Mouse (Mus musculus) embryonic stem cell, embryonic (primary cell): ENCODE measurements at regions not wholly inside any gene's neighbourhood (a gene's known extent, or its start where the extent isn't known, plus 50 kb on each side); places are given as distances from the start of the nearest gene placed in this dataset.
"Not testable (repeated sequence)": the region's sequence is repeated elsewhere in the genome, so short reads cannot be mapped to it uniquely, and the experiment has no call there.

Experiments
- CTCF ChIA-PET, 4 experiments: fragments of 300-600 bp in 2 of 4; fragments of 350-600 bp in 2 of 4; sonication (Branson Sonifier 250); formaldehyde crosslinking; loops; one replicate each; lab custom pipeline; 2022; ENCODE audit warnings: inconsistent platforms in 2 of 4; lab: Charles Lee
- POLR2A ChIA-PET, 4 experiments: fragments of 300-600 bp in 2 of 4; fragments of 350-600 bp in 2 of 4; sonication (Branson Sonifier 250); formaldehyde crosslinking; loops; one replicate each; lab custom pipeline; 2022; ENCODE audit warnings: antibody characterized with exemption in 4 of 4, inconsistent platforms in 1 of 4; lab: Charles Lee

GRCm38 (mm10) chr11:24322412-24322811 is 244.6 kb downstream of the Bcl11a start:
- CTCF ChIA-PET, POLR2A ChIA-PET: not testable (repeated sequence)

- CTCF ChIA-PET, result no interaction called here
- POLR2A ChIA-PET, result interaction anchor here in 1 of 4 experiments (1.0 kb wide), 1 partner anchor 9 kb away, joined by 3 read pairs; no protein-coding TSS in a partner anchor
These were observed 250.6 kb downstream of the Bcl11a start for GRCm38 (mm10) chr11:24328481-24328880.

- ChIA-PET CTCF (no interaction called here), POLR2A (no interaction called here)
These were observed 252.7 kb downstream of the Bcl11a start for GRCm38 (mm10) chr11:24330366-24331124.

- ChIA-PET POLR2A (no interaction called here), CTCF (interaction anchor here in 2 of 4 experiments (0.6 to 1.5 kb wide), 3 partner anchors 218 to 283 kb away, joined by 3 to 4 read pairs (median 3); no protein-coding TSS in a partner anchor)
These were observed 254.4 kb downstream of the Bcl11a start for GRCm38 (mm10) chr11:24332241-24332640.

- CTCF ChIA-PET, result interaction anchor here in 2 of 4 experiments (0.7 to 1.5 kb wide), 2 partner anchors 253 to 284 kb away, joined by 3 to 4 read pairs; no protein-coding TSS in a partner anchor
- POLR2A ChIA-PET, result no interaction called here
These were observed 255.3 kb downstream of the Bcl11a start for GRCm38 (mm10) chr11:24333111-24333510.

- ChIA-PET POLR2A (interaction anchor here in 1 of 4 experiments (0.6 to 0.9 kb wide), 2 partner anchors 35 to 284 kb away, joined by 3 read pairs; no protein-coding TSS in a partner anchor), CTCF (no interaction called here)
These were observed 257.4 kb downstream of the Bcl11a start for GRCm38 (mm10) chr11:24335256-24335655.

GRCm38 (mm10) chr11:24338111-24338510 is 260.3 kb downstream of the Bcl11a start:
- CTCF ChIA-PET, result no interaction called here
- POLR2A ChIA-PET, result interaction anchor here in 1 of 4 experiments (0.6 kb wide), 1 partner anchor 20 kb away, joined by 3 read pairs; no protein-coding TSS in a partner anchor

GRCm38 (mm10) chr11:24339061-24339460 is 261.2 kb downstream of the Bcl11a start:
- ChIA-PET POLR2A (no interaction called here), CTCF (no interaction called here)

- POLR2A ChIA-PET, result no interaction called here
- CTCF ChIA-PET, result no interaction called here
These were observed 262.8 kb downstream of the Bcl11a start for GRCm38 (mm10) chr11:24340677-24341076.

- ChIA-PET POLR2A (interaction anchor here in 2 of 4 experiments (0.6 to 0.7 kb wide), 3 partner anchors 168 to 385 kb away, joined by 3 to 5 read pairs (median 3); no protein-coding TSS in a partner anchor), CTCF (no interaction called here)
These were observed 263.8 kb downstream of the Bcl11a start for GRCm38 (mm10) chr11:24341650-24342049.

GRCm38 (mm10) chr11:24342176-24342575 is 264.3 kb downstream of the Bcl11a start:
- POLR2A ChIA-PET, result interaction anchor here in 2 of 4 experiments (0.6 to 0.7 kb wide), 3 partner anchors 167 to 385 kb away, joined by 3 to 5 read pairs (median 3); no protein-coding TSS in a partner anchor
- CTCF ChIA-PET, result no interaction called here

- POLR2A ChIA-PET, result no interaction called here
- CTCF ChIA-PET, result no interaction called here
These were observed 264.9 kb downstream of the Bcl11a start for GRCm38 (mm10) chr11:24342732-24343131.

GRCm38 (mm10) chr11:24347225-24347624 is 269.4 kb downstream of the Bcl11a start:
- POLR2A ChIA-PET, result no interaction called here

GRCm38 (mm10) chr11:24348741-24349140 is 270.9 kb downstream of the Bcl11a start:
- CTCF ChIA-PET, result no interaction called here
- POLR2A ChIA-PET, result no interaction called here

More at GRCm38 (mm10) chr11:24347225-24347624, 269.4 kb downstream of the Bcl11a start:
- CTCF ChIA-PET, result no interaction called here

- ChIA-PET POLR2A (interaction anchor here in 1 of 4 experiments (0.6 to 1.4 kb wide), 2 partner anchors 12 to 273 kb away, joined by 5 to 7 read pairs; no protein-coding TSS in a partner anchor), CTCF (no interaction called here)
These were observed 272.2 kb downstream of the Bcl11a start for GRCm38 (mm10) chr11:24349967-24350643.

- ChIA-PET CTCF (no interaction called here), POLR2A (interaction anchor here in 1 of 4 experiments (1.4 kb wide), 1 partner anchor 11 kb away, joined by 5 read pairs; no protein-coding TSS in a partner anchor)
These were observed 273.0 kb downstream of the Bcl11a start for GRCm38 (mm10) chr11:24350839-24351238.

GRCm38 (mm10) chr11:24352071-24352470 is 274.2 kb downstream of the Bcl11a start:
- POLR2A ChIA-PET, result no interaction called here
- CTCF ChIA-PET, result no interaction called here

GRCm38 (mm10) chr11:24353056-24353455 is 275.2 kb downstream of the Bcl11a start:
- CTCF ChIA-PET, result no interaction called here

GRCm38 (mm10) chr11:24357388-24357787 is 279.5 kb downstream of the Bcl11a start:
- POLR2A ChIA-PET, result interaction anchor here in 1 of 4 experiments (0.5 kb wide), 1 partner anchor 29 kb away, joined by 5 read pairs; no protein-coding TSS in a partner anchor
- CTCF ChIA-PET, result no interaction called here

More at GRCm38 (mm10) chr11:24353056-24353455, 275.2 kb downstream of the Bcl11a start:
- POLR2A ChIA-PET, result interaction anchor here in 1 of 4 experiments (0.6 kb wide), 1 partner anchor 48 kb away, joined by 4 read pairs; no protein-coding TSS in a partner anchor
